Mouse (Mus musculus) heart, postnatal 4 days (tissue): Measurements from ENCODE around the gene Arl9. TPM values are rescaled to one million over a fixed set of nuclear protein-coding genes. Genes with fewer than 3 reads are reported as not detected.
"Not testable (repeated sequence)": the region's sequence is repeated elsewhere in the genome, so short reads cannot be mapped to it uniquely, and the experiment has no call there.

ENCODE experiments used
- DNase-seq: peaks from one replicate; pipeline ENCODE4 v3.0.0; 2021
- total RNA-seq, 2 experiments: library from RNA; stranded (reverse); gene quantifications; 2 replicates each; pipeline ENCODE4 v1.2.3; 2021

The Arl9 gene
- not detected for total RNA-seq

DNA sequence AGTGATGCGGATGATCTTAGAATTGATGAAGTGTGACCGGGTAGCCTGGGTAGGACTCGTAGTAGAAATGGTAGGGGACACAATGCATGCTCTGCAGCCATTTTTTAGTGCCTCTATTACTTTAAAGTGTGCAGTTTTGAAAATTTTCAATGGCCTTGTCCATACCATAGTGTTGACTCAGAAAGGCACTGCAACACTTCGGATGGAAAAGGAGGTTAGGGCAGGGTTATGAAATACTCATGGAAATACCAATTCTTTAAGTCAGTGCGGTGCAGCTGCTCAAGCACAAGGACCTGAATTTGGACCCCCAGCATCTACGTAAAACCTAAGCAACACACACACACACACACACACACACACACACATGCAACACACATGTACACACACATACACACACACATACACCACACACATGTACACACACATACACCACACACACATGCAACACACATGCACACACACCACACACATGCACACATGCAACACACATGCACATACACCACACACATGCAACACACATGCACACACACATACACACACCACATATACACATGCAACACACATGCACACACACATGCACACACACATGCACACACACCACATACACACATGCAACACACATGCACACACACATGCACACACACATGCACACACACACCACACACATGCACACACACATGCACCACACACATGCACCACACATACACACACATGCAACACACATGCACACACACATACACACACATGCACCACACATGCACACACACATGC is at the start of gene Arl9:
Gene Arl9 (plus strand): TSS at position 5 of the 771 bp plus-strand sequence.
- no peak for DNase-seq

DNA sequence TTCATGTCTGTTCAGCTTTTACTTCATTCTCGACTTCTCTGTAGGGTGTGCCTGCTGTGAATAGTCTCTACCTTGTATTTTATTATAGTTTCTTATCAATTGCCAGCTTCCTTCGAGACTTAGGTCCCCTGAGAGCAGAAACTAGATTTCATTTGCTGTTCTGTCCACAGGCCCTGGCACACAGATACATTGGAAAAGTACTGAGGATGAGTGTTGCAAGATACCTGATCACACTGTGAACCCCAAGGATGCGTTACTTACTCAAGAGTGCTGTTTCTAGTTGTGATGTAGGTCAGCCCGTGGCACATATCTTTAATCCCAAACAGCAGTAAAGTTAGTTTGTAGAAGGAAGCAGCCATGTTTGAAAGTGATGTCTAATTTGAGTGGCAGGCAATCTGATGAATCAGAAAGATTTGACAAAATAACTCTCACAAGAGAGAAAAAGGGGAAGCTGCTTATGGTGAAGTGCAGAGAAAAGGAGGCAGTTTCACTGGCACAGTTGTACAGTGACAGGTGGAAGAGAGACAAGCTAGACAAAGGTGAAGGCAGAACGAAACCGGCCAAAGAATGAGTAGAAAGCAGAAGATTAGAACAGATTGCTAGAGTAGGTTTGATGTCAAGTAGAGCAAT is 49.5 kb upstream of the Arl9 start:
- DNase-seq, result no peak

GRCm38 (mm10) chr5:76955474-76955873 is 48.4 kb upstream of the Arl9 start:
- DNase-seq, result no peak

DNA sequence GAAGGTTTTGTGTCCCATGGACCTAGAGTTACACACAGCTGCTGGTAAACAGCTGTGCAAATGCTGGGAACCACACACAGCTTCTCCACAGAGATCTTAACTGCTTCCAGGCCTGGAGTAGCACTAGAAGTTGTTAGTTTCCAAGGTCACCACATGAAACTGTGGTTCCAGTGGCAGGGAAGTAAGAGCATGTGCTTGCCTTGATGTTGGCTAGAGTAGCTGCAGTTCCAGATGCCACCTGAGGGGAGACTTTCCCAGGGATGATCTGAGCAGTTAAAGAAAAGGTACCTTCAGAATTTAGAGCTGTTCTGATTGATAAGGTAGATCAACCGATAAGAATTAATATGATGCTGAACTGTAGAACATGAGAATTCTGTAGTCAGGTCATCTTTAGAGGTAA is 45.9 kb upstream of the Arl9 start:
- no peak for DNase-seq

- DNase-seq, result no peak
These were observed 44.3 kb upstream of the Arl9 start for GRCm38 (mm10) chr5:76959587-76959986.

GRCm38 (mm10) chr5:76962545-76962944 is 41.3 kb upstream of the Arl9 start:
- no peak for DNase-seq

GRCm38 (mm10) chr5:76964651-76965050 is 39.2 kb upstream of the Arl9 start:
- no peak for DNase-seq

- no peak for DNase-seq
These were observed 34.6 kb upstream of the Arl9 start for GRCm38 (mm10) chr5:76969250-76969649.

DNA sequence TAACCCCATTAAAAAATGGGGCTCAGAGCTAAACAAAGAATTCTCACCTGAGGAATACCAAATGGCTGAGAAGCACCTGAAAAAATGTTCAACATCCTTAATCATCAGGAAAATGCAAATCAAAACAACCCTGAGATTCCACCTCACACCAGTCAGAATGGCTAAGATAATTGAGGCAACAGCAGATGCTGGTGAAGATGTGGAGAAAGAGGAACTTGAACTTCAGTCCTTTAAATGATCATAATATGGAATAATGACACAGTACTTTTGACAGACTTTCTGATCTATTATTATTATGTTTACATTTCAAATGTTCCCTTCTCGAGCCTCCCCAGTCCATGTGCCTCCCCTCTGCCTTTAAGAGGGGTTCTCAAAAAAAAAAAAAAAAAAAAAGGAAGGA is 32.7 kb upstream of the Arl9 start:
- DNase-seq, result not testable (repeated sequence)

DNA sequence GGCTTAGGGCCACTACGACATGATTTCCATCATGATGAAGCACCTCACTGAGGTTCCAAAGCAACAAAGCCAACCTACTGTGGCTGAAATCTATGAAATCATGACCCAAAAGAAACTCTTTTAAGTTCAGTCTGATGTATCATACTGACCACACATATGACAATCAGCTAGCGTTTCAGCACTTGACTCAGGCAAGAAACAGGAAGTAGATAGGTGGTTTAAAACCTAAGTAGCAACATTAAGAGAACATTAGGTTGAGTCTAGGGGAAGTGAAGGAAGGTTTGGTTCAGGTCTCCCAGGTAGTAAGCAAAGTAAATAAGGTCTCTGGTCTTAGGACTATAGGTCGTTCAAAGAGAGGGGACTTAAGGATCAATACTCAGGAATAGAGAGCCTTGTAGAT is 30.4 kb upstream of the Arl9 start:
- DNase-seq, result no peak

GRCm38 (mm10) chr5:76974207-76974553 is 29.7 kb upstream of the Arl9 start:
- DNase-seq, result no peak

DNA sequence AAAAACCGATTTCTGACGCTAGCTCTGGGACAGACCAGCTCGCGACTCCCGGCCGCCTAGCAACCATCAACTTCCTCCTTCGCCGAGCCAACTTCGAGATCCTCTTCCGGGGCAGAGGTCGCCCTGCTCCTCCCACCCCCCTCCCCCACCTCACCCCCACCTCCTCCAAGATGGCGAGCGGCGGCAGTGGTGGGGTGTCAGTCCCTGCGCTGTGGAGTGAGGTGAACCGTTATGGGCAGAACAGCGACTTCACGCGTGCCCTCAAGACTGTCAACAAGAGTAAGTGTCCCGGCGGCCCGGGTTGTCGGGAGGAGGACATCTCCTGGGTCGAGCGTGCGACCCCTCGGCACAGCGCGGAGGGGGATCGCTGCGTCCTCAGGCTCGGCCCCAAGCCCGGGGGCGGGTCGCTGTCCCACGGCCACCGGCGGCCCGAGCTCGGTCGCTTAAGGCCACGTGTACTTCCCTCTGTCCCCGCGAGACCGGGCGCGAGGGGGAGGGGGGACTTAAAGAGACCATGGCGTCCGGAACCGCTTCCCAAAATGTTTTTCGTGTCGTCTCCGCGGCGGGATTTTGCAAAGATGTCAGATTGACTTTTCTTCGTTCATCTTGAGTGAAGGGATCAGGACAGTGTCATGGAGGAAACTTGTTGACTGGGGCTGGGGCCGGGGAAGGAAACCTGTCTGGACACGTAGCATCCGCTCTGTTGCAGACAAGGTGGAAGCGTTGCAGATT is 29.1 kb upstream of the Arl9 start, which contains the start of gene Srp72:
Gene Srp72 (plus strand): TSS at position 130 of the 732 bp plus-strand sequence.
- peak; percentile 90 for DNase-seq

GRCm38 (mm10) chr5:76975736-76976135 is 28.1 kb upstream of the Arl9 start:
- DNase-seq, result no peak

DNA sequence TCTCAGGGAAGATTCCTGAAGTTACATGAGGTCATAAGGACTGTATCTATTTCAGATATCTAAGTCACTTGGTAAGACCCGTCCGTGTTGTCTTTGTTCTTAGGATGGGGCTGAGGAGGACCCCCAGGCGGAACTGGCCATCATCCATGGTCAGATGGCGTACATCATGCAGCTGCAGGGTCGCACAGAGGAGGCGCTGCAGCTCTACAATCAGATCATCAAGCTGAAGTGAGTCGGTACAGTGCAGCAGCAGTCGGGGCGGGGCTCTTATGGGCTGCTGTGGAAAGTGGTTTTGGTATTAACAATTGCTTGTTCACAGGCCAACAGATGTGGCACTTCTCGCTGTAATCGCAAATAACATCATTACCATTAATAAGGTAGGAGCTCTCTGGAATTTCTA is 19.8 kb upstream of the Arl9 start:
- DNase-seq, result no peak

DNA sequence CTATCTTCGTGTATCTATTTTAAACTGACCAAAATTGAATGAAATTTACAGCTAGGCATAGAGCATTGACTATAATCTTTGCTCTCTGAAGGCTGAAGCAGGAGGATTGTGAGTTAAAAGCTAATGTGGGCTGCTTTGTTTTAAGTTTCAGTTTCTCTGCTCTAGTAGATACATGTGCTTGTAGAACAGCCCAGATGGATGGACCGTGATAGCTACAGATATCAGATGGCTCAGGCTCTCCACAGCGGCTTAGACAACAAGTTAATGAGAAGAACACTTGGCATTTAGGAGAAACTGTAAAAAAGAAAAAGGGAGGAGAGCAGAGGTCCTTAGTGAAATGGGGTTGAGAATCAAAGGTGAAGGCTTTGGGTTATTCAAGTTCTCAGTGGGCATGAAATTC is 13.1 kb upstream of the Arl9 start:
- no peak for DNase-seq

- no peak for DNase-seq
These were observed 10.6 kb upstream of the Arl9 start for GRCm38 (mm10) chr5:76993174-76993814.

DNA sequence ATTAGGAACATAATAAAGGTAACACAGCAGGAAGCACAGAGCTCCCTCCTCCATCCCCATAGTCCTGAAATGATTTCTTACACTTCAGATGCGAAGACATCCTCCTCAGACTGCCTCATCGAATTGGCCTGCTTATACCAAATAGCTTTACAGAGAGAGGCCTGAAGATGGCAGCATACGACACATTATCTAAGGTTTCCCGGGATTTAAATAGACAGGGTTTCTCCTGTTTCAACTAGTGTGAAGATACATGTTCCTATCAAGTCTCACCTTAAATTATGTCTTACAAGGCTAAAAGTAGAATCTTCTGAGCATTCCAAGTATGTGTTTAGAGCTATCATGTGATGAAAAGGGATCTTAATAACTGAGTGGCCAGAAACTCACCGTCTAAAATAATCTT is 5.4 kb upstream of the Arl9 start:
- peak; percentile 17 for DNase-seq

DNA sequence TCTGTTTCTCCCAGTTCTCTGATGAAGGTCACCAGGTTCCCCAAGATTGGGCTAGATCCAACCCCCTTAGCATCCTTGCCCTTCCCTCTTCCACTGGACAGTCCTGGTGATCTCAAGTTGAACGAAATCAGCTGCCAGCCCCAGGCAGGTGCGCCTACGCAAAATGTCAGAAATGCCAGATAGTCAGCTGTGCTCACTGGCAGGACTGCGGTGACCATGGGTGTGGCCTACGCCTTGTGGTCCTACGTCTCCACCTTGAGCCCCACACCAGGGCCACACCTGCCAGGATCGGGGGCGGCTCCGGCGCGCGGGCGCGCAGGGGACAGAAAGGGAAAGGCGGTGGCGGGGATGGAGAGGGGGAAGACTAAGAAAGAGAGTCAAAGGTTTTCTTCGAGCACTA is 2.7 kb upstream of the Arl9 start:
- no peak for DNase-seq

DNA sequence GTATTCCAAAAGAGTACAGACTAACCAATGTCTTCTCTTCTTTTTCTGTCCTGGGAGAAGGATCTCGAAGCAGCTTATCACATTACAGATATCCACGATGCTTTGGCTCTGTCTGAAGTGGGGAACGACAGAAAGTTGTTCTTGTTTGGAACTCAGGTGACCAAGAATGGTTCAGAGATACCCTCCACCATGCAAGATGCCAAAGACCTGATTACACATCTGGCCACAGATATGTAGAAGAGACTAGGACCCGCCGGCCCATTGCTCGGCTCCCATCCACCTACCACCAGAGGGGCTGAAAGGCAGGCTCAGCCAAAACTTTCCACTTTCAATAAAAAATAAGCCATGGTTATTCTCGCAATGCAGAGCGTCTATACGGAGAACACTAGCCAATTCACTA is 6.5 kb downstream of the Arl9 start:
- DNase-seq, result no peak

- no peak for DNase-seq
These were observed 7.2 kb downstream of the Arl9 start for GRCm38 (mm10) chr5:77011082-77011481.

DNA sequence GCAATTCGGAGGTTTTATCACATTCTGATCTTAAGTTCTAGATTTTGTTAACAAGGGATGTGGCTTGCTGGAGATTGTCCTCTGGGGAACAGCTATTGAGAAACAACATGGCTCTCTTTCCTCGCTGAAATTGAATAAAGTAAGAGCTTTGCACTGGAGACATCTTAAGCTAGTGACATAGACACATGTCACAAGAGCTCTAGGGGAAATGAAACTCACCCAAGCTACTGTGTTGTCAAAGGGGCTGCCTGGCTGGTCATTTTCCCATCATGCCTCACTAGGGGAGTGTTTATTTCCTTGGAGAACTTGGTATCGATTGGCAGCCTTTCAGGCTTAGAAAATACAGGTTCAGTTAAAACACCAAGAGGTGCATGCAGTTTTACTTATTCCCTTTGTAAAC is 9.3 kb downstream of the Arl9 start:
- DNase-seq, result no peak

DNA sequence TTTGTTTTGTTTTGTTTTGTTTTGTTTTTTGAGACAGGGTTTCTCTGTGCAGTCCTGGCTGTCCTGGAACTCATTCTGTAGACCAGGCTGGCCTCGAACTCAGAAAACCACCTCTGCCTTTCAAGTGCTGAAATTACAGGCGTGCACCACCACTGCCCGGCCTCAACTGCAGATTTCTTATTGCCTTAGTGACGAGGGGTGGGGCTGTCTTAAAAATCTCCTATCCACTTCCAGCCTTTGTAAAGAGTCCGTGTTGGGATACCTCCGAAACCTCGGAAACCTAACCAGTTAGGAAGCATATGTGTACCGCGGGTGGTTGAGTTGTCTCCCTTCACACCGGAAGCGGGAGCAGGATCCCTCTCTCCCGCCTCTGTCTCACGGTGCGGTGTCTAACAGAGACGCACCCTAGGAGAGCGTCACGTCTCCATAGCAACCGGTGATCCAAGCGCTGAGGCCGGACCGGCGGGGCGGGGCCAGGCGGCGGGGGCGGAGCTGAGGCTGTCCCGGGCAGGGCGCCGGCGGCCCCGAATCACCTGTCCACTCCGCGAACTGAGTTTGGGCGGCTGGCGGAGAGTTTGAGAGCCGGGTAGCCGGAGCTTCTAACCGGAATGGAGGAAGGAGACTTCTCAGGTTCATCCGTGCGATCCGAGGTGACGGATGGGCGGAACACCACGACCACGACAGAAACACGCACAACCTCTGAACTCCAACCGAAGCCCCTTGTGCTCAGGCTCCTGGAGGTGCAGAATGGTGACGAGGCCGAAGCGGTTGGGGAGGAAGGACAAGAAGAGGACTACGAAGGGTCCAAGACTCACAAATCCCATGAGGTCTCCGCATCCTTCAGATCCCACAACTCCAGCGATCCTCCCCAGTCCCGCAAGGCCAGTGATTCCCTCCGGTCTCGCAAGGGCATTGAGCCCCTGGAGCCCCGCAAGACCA is 12.0 kb downstream of the Arl9 start, which contains the start of gene Thegl:
Gene Thegl (plus strand): TSS at position 480 of the 939 bp plus-strand sequence.
- DNase-seq, result peak; percentile 81
